Mouse (Mus musculus): ENCODE measurements at regions not wholly inside any gene's neighbourhood (a gene's known extent, or its start where the extent isn't known, plus 50 kb on each side); places are given as distances from the start of the nearest gene placed in this dataset.

DNA sequence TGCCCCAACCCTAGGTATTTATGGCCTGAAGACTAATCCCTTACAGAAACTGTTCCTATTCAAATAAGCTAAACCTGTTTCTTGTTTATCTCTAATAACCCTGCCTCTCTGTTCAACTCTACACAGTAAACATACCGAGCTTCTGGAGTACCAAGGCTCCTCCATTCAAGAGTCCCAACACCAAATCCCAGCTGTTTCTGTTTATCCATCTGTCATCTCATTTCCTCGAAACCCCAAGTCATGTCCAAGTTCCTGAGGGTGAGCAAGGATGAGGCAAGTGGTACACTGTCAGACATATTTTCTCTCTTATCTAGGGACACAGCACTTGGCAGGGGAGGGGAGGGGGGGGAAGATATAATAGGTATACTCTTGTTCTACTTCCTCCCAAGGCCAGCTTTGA is 274.6 kb downstream of the Rnf152 start:
- no peaks in the 10 kb centered on the region for H3K9me3 ChIP-seq (ENCODE audit: low read length)
- no peaks in the 10 kb centered on the region for H3K36me3 ChIP-seq (ENCODE audit: insufficient read depth, low read length)
- H3K27me3 ChIP-seq (ENCODE audit: insufficient read depth, low read length): no peaks in the 10 kb centered on the region

GRCm38 (mm10) chr1:105079437-105079836 is 277.1 kb downstream of the Rnf152 start:
- Histone ChIP-seq H3K4me3 (replicated peaks; ENCODE audit: low read length) (no peak overlapping the region), H3K36me3 (ENCODE audit: insufficient read depth, low read length) (no peaks in the 10 kb centered on the region), H3K4me1 (replicated peaks; ENCODE audit: low read depth, low read length) (no peaks in the 10 kb centered on the region), H3K27me3 (ENCODE audit: insufficient read depth, low read length) (no peaks in the 10 kb centered on the region), H3K9me3 (ENCODE audit: low read length) (no peaks in the 10 kb centered on the region)
- no peak for TF ChIP-seq POU5F1 (IDR thresholded peaks at IDR 0.05; ENCODE audit: borderline replicate concordance, low read length)
- no peak for TF ChIP-seq CTCF (conservative IDR thresholded peaks at IDR 0.05; ENCODE audit: low read length)

More for the DNA sequence above, 274.6 kb downstream of the Rnf152 start:
- no peak overlapping the region for H3K4me3 ChIP-seq (replicated peaks; ENCODE audit: low read length)
- no peaks in the 10 kb centered on the region for H3K4me1 ChIP-seq (replicated peaks; ENCODE audit: low read depth, low read length)
- no peak for TF ChIP-seq CTCF (conservative IDR thresholded peaks at IDR 0.05; ENCODE audit: low read length)
- TF ChIP-seq POU5F1 (IDR thresholded peaks at IDR 0.05; ENCODE audit: borderline replicate concordance, low read length): no peak
- TF ChIP-seq NANOG (IDR thresholded peaks at IDR 0.05; ENCODE audit: borderline replicate concordance, low read length): no peak

DNA sequence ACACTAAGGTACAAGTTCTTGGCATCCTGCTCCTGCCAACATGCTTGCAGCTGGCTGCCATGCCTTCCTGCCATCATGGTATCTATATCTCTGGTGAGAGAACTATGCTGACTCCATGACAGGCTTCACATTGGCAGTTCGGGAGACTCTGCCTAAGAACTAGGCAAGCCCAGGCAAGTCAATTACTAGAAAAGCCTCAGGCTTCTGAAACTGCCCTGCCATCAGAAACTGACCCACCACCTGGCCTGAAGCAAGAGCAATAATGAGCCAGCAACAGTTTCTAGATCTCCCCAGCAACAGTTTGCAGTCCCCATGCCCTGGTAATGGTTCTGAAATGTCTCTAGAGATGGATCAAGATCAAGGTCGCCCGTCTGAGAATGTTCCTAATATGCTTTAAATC is 280.8 kb downstream of the Rnf152 start:
- Histone ChIP-seq H3K4me1 (replicated peaks; ENCODE audit: low read depth, low read length) (no peaks in the 10 kb centered on the region; the same call in 1 of the 2 replicates), H3K9me3 (ENCODE audit: low read length) (peaks cover 8% of the 10 kb centered on the region; the same call in 1 of the 2 replicates), H3K4me3 (replicated peaks; ENCODE audit: low read length) (no peak overlapping the region), H3K36me3 (ENCODE audit: insufficient read depth, low read length) (no peaks in the 10 kb centered on the region), H3K27me3 (ENCODE audit: insufficient read depth, low read length) (no peaks in the 10 kb centered on the region)
- no peak for TF ChIP-seq POU5F1 (IDR thresholded peaks at IDR 0.05; ENCODE audit: borderline replicate concordance, low read length)
- no peak for TF ChIP-seq CTCF (conservative IDR thresholded peaks at IDR 0.05; ENCODE audit: low read length)
- no peak for TF ChIP-seq NANOG (IDR thresholded peaks at IDR 0.05; ENCODE audit: borderline replicate concordance, low read length)

DNA sequence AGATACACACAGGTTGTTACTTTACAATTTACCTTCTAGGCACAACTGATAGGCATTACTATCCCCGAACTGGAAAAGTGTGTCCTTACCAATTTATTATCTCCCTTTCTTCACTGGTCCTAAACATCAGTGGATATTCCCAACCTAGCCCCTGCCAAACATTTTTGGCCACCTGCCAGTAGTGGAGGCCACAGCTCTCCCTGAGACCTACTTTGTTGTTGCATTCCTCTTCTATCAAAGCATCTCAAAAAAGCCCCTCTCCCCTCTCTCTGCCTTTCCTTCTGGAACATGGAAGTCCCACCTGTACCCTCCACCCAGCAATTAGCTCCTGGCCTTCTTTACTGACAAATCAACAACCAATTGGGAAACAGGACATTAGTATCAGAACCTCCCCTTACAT is 282.2 kb downstream of the Rnf152 start:
- H3K9me3 ChIP-seq (ENCODE audit: low read length): peaks cover 12% of the 10 kb centered on the region; the same call in 1 of the 2 replicates
- H3K36me3 ChIP-seq (ENCODE audit: insufficient read depth, low read length): no peaks in the 10 kb centered on the region
- no peaks in the 10 kb centered on the region for H3K27me3 ChIP-seq (ENCODE audit: insufficient read depth, low read length)
- TF ChIP-seq POU5F1 (IDR thresholded peaks at IDR 0.05; ENCODE audit: borderline replicate concordance, low read length) (no peak), CTCF (conservative IDR thresholded peaks at IDR 0.05; ENCODE audit: low read length) (no peak), NANOG (IDR thresholded peaks at IDR 0.05; ENCODE audit: borderline replicate concordance, low read length) (no peak)
- H3K4me3 ChIP-seq (replicated peaks; ENCODE audit: low read length): no peak overlapping the region
- no peaks in the 10 kb centered on the region; the same call in 1 of the 2 replicates for H3K4me1 ChIP-seq (replicated peaks; ENCODE audit: low read depth, low read length)

- TF ChIP-seq POU5F1 (IDR thresholded peaks at IDR 0.05; ENCODE audit: borderline replicate concordance, low read length): no peak
- no peak for TF ChIP-seq NANOG (IDR thresholded peaks at IDR 0.05; ENCODE audit: borderline replicate concordance, low read length)
- TF ChIP-seq CTCF (conservative IDR thresholded peaks at IDR 0.05; ENCODE audit: low read length): no peak
- Histone ChIP-seq H3K36me3 (ENCODE audit: insufficient read depth, low read length) (no peaks in the 10 kb centered on the region), H3K9me3 (ENCODE audit: low read length) (peaks cover 12% of the 10 kb centered on the region; the same call in 1 of the 2 replicates), H3K4me3 (replicated peaks; ENCODE audit: low read length) (no peak overlapping the region), H3K27me3 (ENCODE audit: insufficient read depth, low read length) (no peaks in the 10 kb centered on the region), H3K4me1 (replicated peaks; ENCODE audit: low read depth, low read length) (no peaks in the 10 kb centered on the region; the same call in 1 of the 2 replicates)
Measured at GRCm38 (mm10) chr1:105070661-105071455, 285.7 kb downstream of the Rnf152 start.

DNA sequence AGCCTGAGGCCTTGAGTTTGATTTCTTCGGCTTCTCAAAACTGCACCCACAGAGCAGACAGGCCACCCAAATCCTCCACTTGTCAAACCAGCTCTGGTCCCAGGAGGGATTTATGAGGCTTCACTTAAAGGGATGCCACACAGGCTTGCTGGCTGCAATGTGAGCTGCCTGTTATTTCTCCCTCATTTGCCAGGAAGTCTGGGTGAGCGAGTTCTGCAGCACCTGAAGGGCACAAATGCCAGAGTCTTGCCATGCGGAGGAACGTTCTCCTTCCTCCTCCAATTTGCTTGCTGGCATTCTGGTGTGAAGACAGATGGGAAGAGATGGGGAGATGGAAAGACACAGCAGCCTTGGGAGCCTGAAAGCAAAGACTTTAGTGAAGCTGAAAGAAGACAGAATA is 288.6 kb downstream of the Rnf152 start:
- Histone ChIP-seq H3K9me3 (ENCODE audit: low read length) (peaks cover 12% of the 10 kb centered on the region; the same call in 1 of the 2 replicates), H3K36me3 (ENCODE audit: insufficient read depth, low read length) (no peaks in the 10 kb centered on the region), H3K27me3 (ENCODE audit: insufficient read depth, low read length) (no peaks in the 10 kb centered on the region), H3K4me3 (replicated peaks; ENCODE audit: low read length) (no peak overlapping the region), H3K4me1 (replicated peaks; ENCODE audit: low read depth, low read length) (no peaks in the 10 kb centered on the region; the same call in 1 of the 2 replicates)
- TF ChIP-seq NANOG (IDR thresholded peaks at IDR 0.05; ENCODE audit: borderline replicate concordance, low read length) (no peak), CTCF (conservative IDR thresholded peaks at IDR 0.05; ENCODE audit: low read length) (no peak), POU5F1 (IDR thresholded peaks at IDR 0.05; ENCODE audit: borderline replicate concordance, low read length) (no peak)

DNA sequence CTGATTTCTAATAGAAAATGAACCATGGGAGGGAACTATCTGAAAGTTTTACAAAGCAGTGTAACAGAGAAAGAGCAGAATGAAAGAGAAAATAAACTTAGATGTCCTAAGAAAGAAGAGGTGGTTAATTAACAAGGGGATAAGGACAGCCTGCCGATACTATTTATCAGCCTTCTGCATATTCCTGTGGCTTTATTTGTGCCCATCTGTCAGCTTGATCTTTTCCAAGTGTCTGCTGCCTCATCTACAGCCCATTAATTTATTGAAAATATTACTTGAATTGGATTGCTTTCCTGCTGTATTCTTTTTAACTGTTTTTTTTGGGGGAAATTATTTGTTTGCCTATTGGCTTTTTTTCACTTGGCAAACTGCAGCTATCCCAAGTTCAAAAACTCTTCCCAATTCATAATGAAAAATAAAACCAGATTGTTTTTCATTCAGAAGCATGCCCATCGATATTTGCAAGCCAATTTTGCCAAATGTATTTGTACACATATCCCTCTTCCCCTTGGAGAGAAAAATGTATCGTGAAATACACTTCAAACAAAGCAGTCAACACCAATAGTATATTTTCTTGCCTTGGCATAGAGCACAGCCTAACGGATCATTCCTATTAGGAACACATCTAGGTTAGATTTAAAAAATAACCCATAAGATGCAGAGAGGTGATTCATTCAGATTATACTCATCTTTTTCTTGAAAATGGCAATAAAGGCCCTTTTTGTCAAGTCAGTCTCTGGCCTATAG is 289.3 kb downstream of the Rnf152 start:
- Histone ChIP-seq H3K36me3 (ENCODE audit: insufficient read depth, low read length) (no peaks in the 10 kb centered on the region), H3K27me3 (ENCODE audit: insufficient read depth, low read length) (no peaks in the 10 kb centered on the region), H3K4me1 (replicated peaks; ENCODE audit: low read depth, low read length) (no peaks in the 10 kb centered on the region; the same call in 1 of the 2 replicates), H3K9me3 (ENCODE audit: low read length) (peaks cover 12% of the 10 kb centered on the region; the same call in 1 of the 2 replicates), H3K4me3 (replicated peaks; ENCODE audit: low read length) (no peak overlapping the region)
- TF ChIP-seq CTCF (conservative IDR thresholded peaks at IDR 0.05; ENCODE audit: low read length): no peak
- TF ChIP-seq POU5F1 (IDR thresholded peaks at IDR 0.05; ENCODE audit: borderline replicate concordance, low read length): no peak
- no peak for TF ChIP-seq NANOG (IDR thresholded peaks at IDR 0.05; ENCODE audit: borderline replicate concordance, low read length)

GRCm38 (mm10) chr1:105050584-105051363 is 282.4 kb downstream of the Cdh20 start:
- H3K4me1 ChIP-seq (replicated peaks; ENCODE audit: low read depth, low read length): no peaks in the 10 kb centered on the region
- H3K9me3 ChIP-seq (ENCODE audit: low read length): no peaks in the 10 kb centered on the region
- H3K4me3 ChIP-seq (replicated peaks; ENCODE audit: low read length): no peak overlapping the region
- no peaks in the 10 kb centered on the region for H3K36me3 ChIP-seq (ENCODE audit: insufficient read depth, low read length)
- TF ChIP-seq NANOG (IDR thresholded peaks at IDR 0.05; ENCODE audit: borderline replicate concordance, low read length) (no peak), CTCF (conservative IDR thresholded peaks at IDR 0.05; ENCODE audit: low read length) (no peak), POU5F1 (IDR thresholded peaks at IDR 0.05; ENCODE audit: borderline replicate concordance, low read length) (no peak)
- no peaks in the 10 kb centered on the region for H3K27me3 ChIP-seq (ENCODE audit: insufficient read depth, low read length)

All from E14TG2a.4 (cell line).